Mouse (Mus musculus) bone marrow, adult 2 months (tissue): ENCODE results near the gene Trim46.

ENCODE experiments used
- CTCF ChIP-seq: fragments of 200-500 bp; IDR thresholded peaks from 2 replicates; pipeline ENCODE4 v1.5.1; 2011; ENCODE audit warnings: low read length, control low read depth; ENCODE audit not compliant: control insufficient read depth, insufficient read depth
- POLR2A ChIP-seq: fragments of 200-500 bp; IDR thresholded peaks from 2 replicates; pipeline ENCODE4 v1.6.1; 2011; ENCODE audit warnings: low read depth, mild to moderate bottlenecking, control low read depth, low read length, borderline replicate concordance; ENCODE audit not compliant: control insufficient read depth

- no peak for TF ChIP-seq POLR2A
- no peak for TF ChIP-seq CTCF
These were observed 14.3 kb downstream of the Trim46 start for GRCm38 (mm10) chr3:89231772-89232275.
